Mouse (Mus musculus) lung, adult 2 months (tissue): ENCODE measurements around the gene Vps13c. TPM values are rescaled to one million over a fixed set of nuclear protein-coding genes. Genes with fewer than 3 reads are reported as not detected.

Source experiments
- DNase-seq: peaks from one replicate; pipeline ENCODE4 v3.0.0; 2022
- H3K4me1 ChIP-seq: fragments of 200-500 bp; 2 replicates; pipeline ENCODE4 v1.6.1; 2011; ENCODE audit warnings: low read length; ENCODE audit not compliant: control insufficient read depth, insufficient read depth
- H3K4me3 ChIP-seq: fragments of 200-500 bp; replicated peaks from 2 replicates; pipeline ENCODE3; 2011; ENCODE audit warnings: low read depth, mild to moderate bottlenecking, control low read depth, low read length; ENCODE audit errors: extremely low read depth
- CTCF ChIP-seq: fragments of 200-500 bp; IDR thresholded peaks from 2 replicates; pipeline ENCODE4 v1.5.1; 2011; ENCODE audit warnings: mild to moderate bottlenecking, low read length, control low read depth; ENCODE audit not compliant: insufficient read depth
- POLR2A ChIP-seq: fragments of 200-500 bp; IDR thresholded peaks from 2 replicates; pipeline ENCODE4 v1.6.1; 2011; ENCODE audit warnings: low read depth, mild to moderate bottlenecking, control low read depth, low read length, borderline replicate concordance; ENCODE audit errors: extremely low read depth
- WGBS: fragments of 180-500 bp; shearing (Covaris S2); methylation state at CpG from one replicate; pipeline ENCODE4 v1.1.7; 2018; 5-methylcytosine and 5-hydroxymethylcytosine counted together
- polyA plus RNA-seq: library from polyadenylated mRNA; depleted of rRNA; stranded (reverse); fragments of >200 nt; gene quantifications from 2 replicates; pipeline ENCODE4 v1.2.3, GENCODE M21; 2012

Gene Vps13c
- polyA plus RNA-seq, 1 experiment: 9.1 TPM

DNA sequence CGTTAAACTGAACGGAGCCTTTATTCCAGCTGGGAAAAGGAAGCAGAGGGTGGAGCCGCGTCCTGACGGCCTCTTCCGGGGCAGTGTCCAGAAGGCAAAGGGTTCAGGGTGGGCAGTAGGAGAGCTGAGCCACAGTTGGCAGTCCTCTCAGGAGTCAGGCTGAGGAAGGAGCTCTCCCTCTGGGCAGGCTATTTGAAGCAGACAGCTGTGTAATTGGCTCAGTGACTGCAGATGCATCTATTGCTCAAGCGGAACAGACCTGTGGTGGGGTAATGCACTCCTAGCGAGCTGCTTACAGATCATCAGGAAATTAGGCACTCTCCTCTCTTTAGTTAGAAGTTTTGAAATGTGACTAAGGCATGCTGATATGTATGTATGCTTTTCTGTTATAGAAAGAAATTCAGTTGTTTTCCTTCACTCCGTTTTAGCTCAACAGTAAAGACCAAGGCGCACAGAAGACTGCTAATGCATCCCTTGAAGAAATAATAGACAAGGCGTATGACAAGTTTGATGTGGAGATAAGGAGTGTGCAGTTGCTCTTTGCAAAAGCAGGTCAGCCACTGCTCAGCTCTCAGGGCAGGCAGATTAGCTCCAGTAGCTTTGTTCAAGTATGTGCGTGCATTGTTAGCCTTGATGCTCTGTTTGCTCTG is 56.6 kb downstream of the Vps13c start:
- TF ChIP-seq CTCF: no peak
- no peak for TF ChIP-seq POLR2A
- no peak for DNase-seq
- Histone ChIP-seq H3K4me3 (no peak overlapping the region), H3K4me1 (no peaks in the 10 kb centered on the region)
- WGBS: 71% methylated on average over 12 of the region's 12 CpGs

GRCm38 (mm10) chr9:67900398-67900797 is 60.2 kb downstream of the Vps13c start:
- TF ChIP-seq POLR2A: no peak
- no peak for TF ChIP-seq CTCF
- WGBS: 83% methylated on average over 5 of the region's 5 CpGs
- no peaks in the 10 kb centered on the region for H3K4me1 ChIP-seq
- H3K4me3 ChIP-seq: no peak overlapping the region
- no peak for DNase-seq

- H3K4me3 ChIP-seq: no peak overlapping the region
- 83% methylated on average over 6 of the region's 6 CpGs for WGBS
- DNase-seq: no peak
- TF ChIP-seq POLR2A: no peak
- no peak for TF ChIP-seq CTCF
- no peaks in the 10 kb centered on the region for H3K4me1 ChIP-seq
Measured at GRCm38 (mm10) chr9:67904355-67904754, 64.2 kb downstream of the Vps13c start.

DNA sequence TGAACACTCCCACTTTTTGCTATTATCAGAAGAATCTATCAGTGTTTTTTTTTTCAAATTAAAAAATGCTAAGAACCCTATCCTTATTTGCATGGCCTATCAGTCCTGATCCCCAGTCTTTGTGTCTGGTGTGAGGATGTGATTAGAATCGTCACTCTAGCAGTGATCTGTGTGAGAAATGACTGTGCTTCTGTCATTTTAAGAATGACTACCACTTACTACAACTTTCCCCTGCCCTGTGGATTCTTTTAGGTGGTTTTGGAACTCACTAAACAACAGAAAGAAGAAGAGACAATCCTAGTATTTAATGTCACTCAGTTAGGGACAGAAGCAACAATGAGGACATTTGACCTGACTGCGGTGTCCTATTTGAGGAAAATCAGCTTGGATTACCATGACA is 65.3 kb downstream of the Vps13c start:
- no peak for TF ChIP-seq POLR2A
- no peak for TF ChIP-seq CTCF
- no peak for DNase-seq
- WGBS: 89% methylated on average over 2 of the region's 2 CpGs
- Histone ChIP-seq H3K4me1 (no peaks in the 10 kb centered on the region), H3K4me3 (no peak overlapping the region)

DNA sequence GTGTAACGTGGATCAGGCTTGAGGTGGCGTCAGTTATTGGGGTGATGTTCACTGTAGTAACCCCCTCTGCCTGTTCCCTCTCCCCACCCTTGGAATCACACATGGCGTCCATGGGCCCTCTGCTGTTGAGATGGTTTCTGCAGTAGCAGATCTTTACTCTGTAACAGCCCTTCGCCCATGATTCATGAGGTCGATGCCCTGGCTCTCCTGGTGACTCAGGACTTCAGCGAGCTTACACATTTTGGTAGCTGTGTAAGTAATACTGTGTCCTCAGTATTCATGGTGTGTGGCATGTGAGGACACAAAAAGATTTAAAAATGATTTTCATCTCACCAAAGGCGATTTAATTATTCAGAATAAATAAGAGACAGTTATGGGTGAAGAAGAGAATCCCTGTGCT is 74.5 kb downstream of the Vps13c start:
- TF ChIP-seq CTCF: no peak
- TF ChIP-seq POLR2A: no peak
- DNase-seq: no peak
- Histone ChIP-seq H3K4me3 (no peak overlapping the region), H3K4me1 (no peaks in the 10 kb centered on the region)
- 87% methylated on average over 7 of the region's 7 CpGs for WGBS

DNA sequence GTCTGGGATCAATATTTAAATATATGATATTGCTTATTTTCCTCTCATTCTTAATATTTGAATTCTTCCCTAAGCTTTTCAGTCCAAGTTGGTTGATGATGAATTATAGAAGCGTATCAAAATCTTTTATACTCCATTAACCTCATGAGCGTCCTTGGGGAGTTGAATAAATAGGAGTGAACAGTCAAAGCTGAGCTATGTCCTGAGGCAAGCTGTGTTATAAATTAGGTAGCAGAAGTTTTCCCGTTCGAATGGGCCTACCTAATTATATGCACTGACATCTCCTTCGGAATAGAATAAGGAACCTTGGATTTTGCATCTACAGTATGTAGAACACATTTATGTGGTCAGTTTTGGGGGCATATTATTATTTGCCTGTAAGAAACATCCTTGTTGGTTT is 82.2 kb downstream of the Vps13c start:
- TF ChIP-seq POLR2A (no peak), CTCF (no peak)
- WGBS: 93% methylated on average over 5 of the region's 5 CpGs
- no peak overlapping the region for H3K4me3 ChIP-seq
- no peak for DNase-seq
- H3K4me1 ChIP-seq: no peaks in the 10 kb centered on the region

DNA sequence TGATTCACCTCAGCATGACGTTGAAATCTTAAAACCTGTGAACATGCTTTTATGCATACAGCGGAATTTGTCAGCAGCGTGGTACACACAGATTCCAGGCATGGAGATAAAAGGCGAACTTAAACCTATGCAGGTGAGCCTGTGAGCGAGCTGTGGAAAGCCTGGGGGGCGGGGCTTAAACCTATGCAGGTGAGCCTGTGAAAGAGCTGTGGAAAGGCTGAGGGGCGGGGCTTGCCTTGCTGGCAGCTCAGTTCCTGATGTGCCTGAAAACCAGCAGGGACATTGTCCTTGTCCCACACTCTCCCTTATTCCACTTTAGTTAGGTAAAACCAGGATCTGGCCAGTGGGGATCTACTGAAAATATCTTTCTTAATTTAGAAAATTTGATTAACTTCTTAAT is 90.4 kb downstream of the Vps13c start:
- peak; percentile 25 for DNase-seq
- TF ChIP-seq POLR2A: no peak
- TF ChIP-seq CTCF: no peak

DNA sequence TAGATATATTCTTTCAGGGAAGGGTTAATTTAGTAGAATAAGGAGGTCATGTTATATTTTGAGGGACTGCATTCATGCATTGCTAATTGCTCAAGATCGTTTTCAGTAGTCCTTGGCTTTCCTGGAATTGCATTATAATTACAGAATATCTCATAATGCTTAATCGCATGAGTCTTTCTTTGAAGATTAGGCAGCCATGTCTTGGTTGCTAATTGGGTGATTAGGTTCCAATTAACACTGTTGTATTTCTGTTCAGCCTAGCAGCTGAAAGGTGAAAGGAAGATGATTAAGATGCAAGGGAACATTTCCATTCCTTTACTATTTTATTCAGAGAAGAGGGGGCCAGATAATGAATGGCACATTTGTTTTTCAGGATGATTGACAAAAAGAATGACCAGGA is 97.1 kb downstream of the Vps13c start:
- TF ChIP-seq CTCF (no peak), POLR2A (no peak)
- Histone ChIP-seq H3K4me1 (no peaks in the 10 kb centered on the region), H3K4me3 (no peak overlapping the region)
- WGBS: 88% methylated on average over 2 of the region's 2 CpGs
- DNase-seq: no peak

More for the DNA sequence above, 90.4 kb downstream of the Vps13c start:
- H3K4me3 ChIP-seq: no peak overlapping the region
- no peaks in the 10 kb centered on the region for H3K4me1 ChIP-seq
- 69% methylated on average over 7 of the region's 7 CpGs for WGBS

DNA sequence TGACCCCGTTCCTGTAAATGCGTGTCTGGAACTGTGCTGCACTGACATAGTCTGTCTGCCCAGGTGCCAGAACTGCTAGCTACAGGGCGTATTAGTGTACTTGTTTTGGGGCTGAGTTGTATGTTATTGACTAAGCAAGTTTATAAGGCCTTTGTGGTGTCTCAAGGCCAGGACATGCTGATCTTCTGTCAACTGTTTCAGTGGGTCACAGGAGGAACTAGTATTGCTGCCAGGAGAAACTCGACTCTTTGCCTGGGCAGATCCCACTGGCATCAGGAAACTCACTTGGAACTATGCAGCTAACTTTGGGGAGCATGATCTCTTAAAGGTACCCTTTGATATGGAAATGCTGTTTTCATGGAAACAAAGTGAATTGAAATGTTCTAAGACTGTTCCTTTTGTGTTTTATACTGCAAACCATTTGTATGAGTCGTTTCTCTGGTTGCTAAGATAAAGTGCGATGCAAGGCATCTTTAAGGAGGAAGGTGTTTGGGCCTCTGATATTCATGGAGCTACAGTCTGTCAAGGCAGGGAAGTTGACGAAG is 115.3 kb downstream of the Vps13c start:
- Histone ChIP-seq H3K4me3 (no peak overlapping the region), H3K4me1 (no peaks in the 10 kb centered on the region)
- no peak for TF ChIP-seq POLR2A
- no peak for TF ChIP-seq CTCF
- 83% methylated on average over 7 of the region's 7 CpGs for WGBS
- DNase-seq: no peak

- 97% methylated on average over 5 of the region's 5 CpGs for WGBS
- Histone ChIP-seq H3K4me3 (no peak overlapping the region), H3K4me1 (no peaks in the 10 kb centered on the region)
- no peak for DNase-seq
- TF ChIP-seq CTCF (no peak), POLR2A (no peak)
Measured at GRCm38 (mm10) chr9:67961953-67962352, 121.8 kb downstream of the Vps13c start.
